Mouse (Mus musculus) layer of hippocampus, adult 8-10 months (tissue): Measurements from ENCODE around the gene Nphs1. TPM values are rescaled to one million over a fixed set of nuclear protein-coding genes. Genes with fewer than 3 reads are reported as not detected.

Source experiments
- total RNA-seq, 4 experiments: library from RNA; stranded (reverse); gene quantifications; 2 replicates each; pipeline ENCODE4 v1.2.4; 2022

The Nphs1 gene
- total RNA-seq, 4 experiments from 2014 or later = 1.5 to 1.9 (median 1.6) TPM

Other genes with a start within 250 kb of the Nphs1 start
- 10 to 100 TPM; 49.2 to 52.5 (median 49.3) TPM for gene Polr2i, start 226.4 kb upstream of the Nphs1 start, total RNA-seq
- 100 to 1,000 TPM; 110 to 130 (median 118) TPM for gene Tbcb, start 226.0 kb upstream of the Nphs1 start, total RNA-seq
- gene Ovol3, start 222.6 kb upstream of the Nphs1 start, total RNA-seq = not detected
- gene Thap8, start 178.2 kb upstream of the Nphs1 start, total RNA-seq = under 1 TPM in 2 of 4 experiments, not detected in 2; 0.41 to 0.77 TPM
- 1 to 10 TPM; 1.1 to 3.4 (median 2.4) TPM for gene Wdr62, start 177.9 kb upstream of the Nphs1 start, total RNA-seq
- gene Clip3, start 166.6 kb upstream of the Nphs1 start, total RNA-seq = 100 to 1,000 TPM; 351 to 448 (median 412) TPM
- gene Alkbh6, start 149.6 kb upstream of the Nphs1 start, total RNA-seq = 10 to 100 TPM; 52.8 to 69.5 (median 65.3) TPM
- gene Syne4, start 143.5 kb upstream of the Nphs1 start, total RNA-seq = 10 to 100 TPM in 3 of 4 experiments, 1 to 10 TPM in 1; 9.6 to 21.2 (median 15.0) TPM
- gene E130208F15Rik, start 136.6 kb upstream of the Nphs1 start, total RNA-seq = under 1 TPM; 0.53 to 0.82 (median 0.66) TPM
- gene Sdhaf1, start 134.4 kb upstream of the Nphs1 start, total RNA-seq = 1 to 10 TPM; 6.7 to 9.9 (median 8.4) TPM
- gene Lrfn3, start 95.5 kb upstream of the Nphs1 start, total RNA-seq = 10 to 100 TPM; 28.2 to 31.6 (median 29.2) TPM
- gene Tyrobp, start 44.6 kb upstream of the Nphs1 start, total RNA-seq = 100 to 1,000 TPM in 2 of 4 experiments, 10 to 100 TPM in 2; 24.9 to 572 (median 243) TPM
- 1 to 10 TPM in 3 of 4 experiments, not detected in 1; 1.8 to 3.3 (median 2.3) TPM for gene Hcst, start 38.5 kb upstream of the Nphs1 start, total RNA-seq
- 1 to 10 TPM; 2.8 to 4.1 (median 3.2) TPM for gene Nfkbid, start 36.6 kb upstream of the Nphs1 start, total RNA-seq
- 1,000 to 10,000 TPM; 1,209 to 1,263 (median 1,238) TPM for gene Aplp1, start 12.8 kb upstream of the Nphs1 start, total RNA-seq
- 10 to 100 TPM in 3 of 4 experiments, 1 to 10 TPM in 1; 9.6 to 13.7 (median 11.2) TPM for gene Kirrel2, start 625 bp upstream of the Nphs1 start, total RNA-seq
- under 1 TPM in 1 of 4 experiments, not detected in 3; 0.56 TPM for gene Prodh2, start 35.3 kb downstream of the Nphs1 start, total RNA-seq
- gene Arhgap33, start 76.7 kb downstream of the Nphs1 start, total RNA-seq = 100 to 1,000 TPM in 3 of 4 experiments, 10 to 100 TPM in 1; 99.8 to 118 (median 110) TPM
- gene Hspb6, start 93.9 kb downstream of the Nphs1 start, total RNA-seq = 10 to 100 TPM in 1 of 4 experiments, 1 to 10 TPM in 3; 3.2 to 10.3 (median 6.5) TPM
- gene Proser3, start 94.0 kb downstream of the Nphs1 start, total RNA-seq = 1 to 10 TPM; 4.4 to 8.9 (median 6.1) TPM
- gene Lin37, start 101.5 kb downstream of the Nphs1 start, total RNA-seq = 10 to 100 TPM; 41.3 to 54.0 (median 46.9) TPM
- gene U2af1l4, start 105.0 kb downstream of the Nphs1 start, total RNA-seq = 10 to 100 TPM; 68.2 to 81.1 (median 78.7) TPM
- gene Gm49396, start 105.0 kb downstream of the Nphs1 start, total RNA-seq = 10 to 100 TPM in 2 of 4 experiments, 1 to 10 TPM in 2; 6.3 to 14.8 (median 11.1) TPM
- 10 to 100 TPM; 85.9 to 91.0 (median 88.4) TPM for gene Psenen, start 105.3 kb downstream of the Nphs1 start, total RNA-seq
- 1 to 10 TPM; 4.0 to 5.7 (median 4.6) TPM for gene Igflr1, start 107.1 kb downstream of the Nphs1 start, total RNA-seq
- 10 to 100 TPM; 44.1 to 60.2 (median 56.1) TPM for gene Kmt2b, start 130.4 kb downstream of the Nphs1 start, total RNA-seq
- not detected for gene Zbtb32, start 140.6 kb downstream of the Nphs1 start, total RNA-seq
- gene Upk1a, start 154.5 kb downstream of the Nphs1 start, total RNA-seq = 1 to 10 TPM in 1 of 4 experiments, under 1 TPM in 2, not detected in 1; 0.39 to 1.2 (median 0.89) TPM
- gene Cox6b1, start 167.8 kb downstream of the Nphs1 start, total RNA-seq = 100 to 1,000 TPM; 631 to 661 (median 651) TPM
- gene Etv2, start 177.5 kb downstream of the Nphs1 start, total RNA-seq = not detected
- 10 to 100 TPM; 61.9 to 71.5 (median 70.1) TPM for gene Rbm42, start 192.0 kb downstream of the Nphs1 start, total RNA-seq
- gene Haus5, start 206.7 kb downstream of the Nphs1 start, total RNA-seq = 1 to 10 TPM; 5.7 to 8.3 (median 6.8) TPM
- not detected for gene Pmis2, start 213.3 kb downstream of the Nphs1 start, total RNA-seq
- not detected for gene 2200002J24Rik, start 240.6 kb downstream of the Nphs1 start, total RNA-seq